Mouse (Mus musculus) lung, adult 2 months (tissue): Measurements from ENCODE around the gene Elovl5. TPM values are rescaled to one million over a fixed set of nuclear protein-coding genes. Genes with fewer than 3 reads are reported as not detected.

Experiments used
- DNase-seq: peaks from one replicate; pipeline ENCODE4 v3.0.0; 2022
- H3K4me1 ChIP-seq: fragments of 200-500 bp; 2 replicates; pipeline ENCODE4 v1.6.1; 2011; ENCODE audit warnings: low read length; ENCODE audit not compliant: control insufficient read depth, insufficient read depth
- H3K4me3 ChIP-seq: fragments of 200-500 bp; replicated peaks from 2 replicates; pipeline ENCODE3; 2011; ENCODE audit warnings: low read depth, mild to moderate bottlenecking, control low read depth, low read length; ENCODE audit errors: extremely low read depth
- CTCF ChIP-seq: fragments of 200-500 bp; IDR thresholded peaks from 2 replicates; pipeline ENCODE4 v1.5.1; 2011; ENCODE audit warnings: mild to moderate bottlenecking, low read length, control low read depth; ENCODE audit not compliant: insufficient read depth
- POLR2A ChIP-seq: fragments of 200-500 bp; IDR thresholded peaks from 2 replicates; pipeline ENCODE4 v1.6.1; 2011; ENCODE audit warnings: low read depth, mild to moderate bottlenecking, control low read depth, low read length, borderline replicate concordance; ENCODE audit errors: extremely low read depth
- WGBS: fragments of 180-500 bp; shearing (Covaris S2); methylation state at CpG from one replicate; pipeline ENCODE4 v1.1.7; 2018; 5-methylcytosine and 5-hydroxymethylcytosine counted together
- polyA plus RNA-seq: library from polyadenylated mRNA; depleted of rRNA; stranded (reverse); fragments of >200 nt; gene quantifications from 2 replicates; pipeline ENCODE4 v1.2.3, GENCODE M21; 2012

Elovl5 gene
- polyA plus RNA-seq, 1 experiment = 155 TPM

DNA sequence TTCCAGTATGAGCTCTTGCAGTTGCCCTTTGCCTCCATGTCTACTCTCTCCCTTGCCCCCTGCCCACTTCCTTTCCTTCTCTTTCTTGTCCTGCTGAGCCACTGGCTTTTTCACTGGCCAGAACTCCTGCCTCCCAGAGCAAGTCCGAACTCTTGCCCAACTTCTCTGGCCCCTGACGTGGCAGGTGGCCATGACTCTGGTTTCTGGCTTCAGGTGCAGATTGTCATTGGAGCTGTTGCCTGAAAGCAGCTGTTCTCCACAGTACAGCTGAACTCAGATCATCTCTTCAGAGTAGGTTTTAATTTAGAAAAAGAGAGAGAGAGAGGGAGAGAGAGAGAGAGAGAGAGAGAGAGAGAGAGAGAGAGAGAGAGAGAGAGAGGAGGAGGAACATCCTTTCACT, 86.1 kb downstream of the Elovl5 start:
- H3K4me1 ChIP-seq = peaks cover 5% of the 10 kb centered on the region
- no peak for DNase-seq
- H3K4me3 ChIP-seq = no peak overlapping the region
- 47% methylated on average over 2 of the region's 2 CpGs for WGBS
- TF ChIP-seq CTCF = no peak
- no peak for TF ChIP-seq POLR2A

DNA sequence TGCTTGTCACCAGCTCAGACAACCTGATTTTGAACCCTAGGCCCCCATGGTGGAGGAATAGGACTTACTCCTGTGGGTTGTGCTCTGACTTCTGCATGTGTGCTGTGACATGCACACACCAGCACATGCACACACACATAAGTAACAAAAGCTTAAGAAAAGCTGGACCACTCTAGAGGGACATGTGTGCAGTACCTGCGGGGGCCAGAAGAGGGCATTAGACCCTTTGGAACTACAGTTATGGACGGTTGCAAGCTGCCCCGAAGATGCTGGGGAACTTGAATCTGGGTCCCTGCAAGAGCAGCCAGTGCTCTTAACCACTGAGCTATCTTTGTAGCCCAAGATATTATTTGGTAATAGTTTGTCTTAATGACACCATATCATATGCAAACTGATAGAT, 88.3 kb downstream of the Elovl5 start:
- WGBS = 62% methylated on average over 3 of the region's 3 CpGs
- Histone ChIP-seq H3K4me3 (no peak overlapping the region), H3K4me1 (peaks cover 5% of the 10 kb centered on the region)
- TF ChIP-seq CTCF (peak; percentile 59), POLR2A (no peak)
- DNase-seq = no peak

DNA sequence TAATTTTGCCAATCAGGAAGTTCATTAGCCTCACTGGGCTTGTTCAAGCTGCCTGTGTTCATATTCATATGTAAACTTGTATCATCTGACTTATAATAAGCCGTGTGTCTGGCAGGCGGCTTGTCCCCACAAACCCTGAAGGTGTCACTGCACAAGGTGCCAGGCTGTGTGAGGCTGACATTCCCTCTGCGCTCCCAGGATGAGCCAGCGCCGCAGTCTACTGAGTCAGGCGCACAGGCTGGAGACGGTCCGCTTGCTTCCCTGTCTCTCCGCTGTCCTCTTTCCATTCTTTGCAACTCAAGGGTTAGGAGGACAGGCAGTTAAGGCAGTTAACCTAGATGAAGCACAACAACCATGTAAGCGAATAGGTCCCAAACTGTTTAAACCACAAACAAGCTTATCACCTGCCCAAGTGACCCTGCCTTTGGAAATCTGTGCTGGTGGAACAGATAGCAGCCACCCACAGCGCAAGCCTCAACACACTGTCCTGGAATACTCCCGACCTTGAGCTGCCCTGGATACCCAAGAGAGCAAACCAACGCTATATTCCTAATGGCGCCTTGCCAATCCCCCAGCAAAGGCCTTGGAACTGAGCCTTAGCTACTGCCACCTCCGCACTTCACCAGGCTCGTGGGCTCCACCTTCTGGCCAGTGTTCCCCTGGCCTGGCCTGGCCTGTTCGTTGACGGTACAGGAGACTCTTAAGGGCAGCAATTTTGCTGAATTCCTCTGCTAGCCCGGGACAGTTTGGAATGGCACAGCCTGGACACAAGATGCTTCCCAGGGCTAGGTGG, 89.2 kb downstream of the Elovl5 start:
- 41% methylated on average over 19 of the region's 19 CpGs for WGBS
- peak; percentile 89 for DNase-seq

DNA sequence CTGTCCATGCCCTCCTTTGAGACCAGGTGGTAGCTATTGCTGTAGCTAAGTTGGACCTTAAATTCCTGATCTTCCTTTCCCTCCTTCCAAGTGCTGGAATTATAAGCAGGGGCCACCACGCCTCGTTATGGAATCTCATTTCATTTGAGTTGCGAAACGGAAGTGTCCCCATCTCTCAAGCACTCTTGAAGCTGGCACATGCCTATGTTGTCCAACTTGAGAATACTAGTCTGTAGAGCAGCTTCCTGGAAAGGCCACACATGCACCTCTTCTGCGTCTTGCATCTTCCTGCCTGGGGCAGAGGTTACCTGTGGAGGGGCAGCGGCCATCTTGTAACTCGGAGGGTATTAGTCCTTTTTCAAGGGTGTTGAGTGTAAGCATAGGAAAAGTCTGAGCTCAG, 92.2 kb downstream of the Elovl5 start:
- H3K4me1 ChIP-seq = peaks cover 5% of the 10 kb centered on the region
- no peak overlapping the region for H3K4me3 ChIP-seq
- peak; percentile 74 for DNase-seq
- TF ChIP-seq CTCF = no peak
- TF ChIP-seq POLR2A = no peak
- 65% methylated on average over 7 of the region's 7 CpGs for WGBS

More for the DNA sequence above, 89.2 kb downstream of the Elovl5 start:
- Histone ChIP-seq H3K4me3 (no peak overlapping the region), H3K4me1 (peaks cover 5% of the 10 kb centered on the region)
- TF ChIP-seq CTCF (peak; percentile 92), POLR2A (no peak)

DNA sequence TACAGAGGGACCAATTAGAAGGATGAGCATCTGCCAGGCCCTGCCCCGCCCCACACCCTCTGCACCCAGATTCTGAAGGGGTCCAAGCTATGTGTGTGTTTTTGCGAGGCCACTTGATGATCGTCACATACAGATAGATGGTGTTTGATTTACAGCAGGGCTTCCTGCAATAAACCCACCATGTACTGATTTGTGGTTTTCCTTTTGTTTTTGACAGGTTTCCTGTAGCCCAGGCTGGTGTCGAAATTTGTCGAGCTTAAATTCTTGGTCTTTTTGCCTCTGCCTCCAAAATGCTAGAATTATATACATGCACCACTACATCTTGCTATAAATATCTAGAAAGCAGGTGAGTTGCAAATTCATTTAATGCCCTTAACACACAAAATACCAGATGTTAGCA, 93.0 kb downstream of the Elovl5 start:
- TF ChIP-seq POLR2A = no peak
- H3K4me1 ChIP-seq = peaks cover 5% of the 10 kb centered on the region
- DNase-seq = no peak
- 75% methylated on average over 5 of the region's 5 CpGs for WGBS
- no peak overlapping the region for H3K4me3 ChIP-seq

DNA sequence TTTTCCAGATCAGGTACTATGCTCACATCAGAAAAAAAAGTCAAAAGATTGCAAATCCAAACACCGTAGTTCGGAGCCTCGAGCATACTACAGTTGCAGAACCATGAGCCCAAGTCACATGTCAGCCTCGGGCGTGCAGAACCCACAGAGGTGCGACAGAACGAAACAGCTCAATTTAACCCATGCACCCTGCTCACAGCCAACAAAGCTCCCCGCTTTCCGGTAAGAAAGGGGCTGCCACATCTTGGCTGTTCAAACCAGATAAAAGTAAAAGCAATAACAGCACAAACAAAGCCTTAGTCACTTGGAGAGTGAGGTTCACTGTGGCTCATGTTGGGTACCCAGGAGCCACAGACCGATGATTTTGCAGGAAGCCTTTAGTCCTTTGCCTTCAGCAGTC, 93.5 kb downstream of the Elovl5 start:
- no peak for TF ChIP-seq CTCF
- TF ChIP-seq POLR2A = no peak
- Histone ChIP-seq H3K4me1 (peaks cover 5% of the 10 kb centered on the region), H3K4me3 (no peak overlapping the region)
- DNase-seq = no peak
- 78% methylated on average over 10 of the region's 10 CpGs for whole genome bisulfite sequencing

DNA sequence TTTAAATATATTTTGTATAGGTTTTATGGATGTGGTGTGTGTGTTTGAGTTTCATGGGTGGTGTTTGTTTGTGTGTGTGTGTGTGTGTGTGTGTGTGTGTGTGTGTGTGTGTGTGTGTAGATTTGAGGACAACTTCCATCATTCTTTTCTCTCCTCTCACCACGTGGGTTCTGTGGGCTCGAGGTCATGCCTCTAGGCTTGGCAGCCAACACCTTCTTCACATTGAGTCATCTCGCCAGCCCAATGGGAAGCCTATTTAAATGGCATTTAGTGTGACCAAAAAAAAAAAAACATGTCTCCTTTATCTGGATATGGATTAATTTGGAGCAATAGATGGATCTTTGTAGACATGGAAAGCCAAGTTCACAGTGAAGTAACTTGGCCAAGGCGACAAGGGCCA, 94.9 kb downstream of the Elovl5 start:
- no peak for DNase-seq
- WGBS = 80% methylated on average over 4 of the region's 4 CpGs
- TF ChIP-seq CTCF = no peak
- TF ChIP-seq POLR2A = no peak
- no peak overlapping the region for H3K4me3 ChIP-seq
- no peaks in the 10 kb centered on the region for H3K4me1 ChIP-seq

DNA sequence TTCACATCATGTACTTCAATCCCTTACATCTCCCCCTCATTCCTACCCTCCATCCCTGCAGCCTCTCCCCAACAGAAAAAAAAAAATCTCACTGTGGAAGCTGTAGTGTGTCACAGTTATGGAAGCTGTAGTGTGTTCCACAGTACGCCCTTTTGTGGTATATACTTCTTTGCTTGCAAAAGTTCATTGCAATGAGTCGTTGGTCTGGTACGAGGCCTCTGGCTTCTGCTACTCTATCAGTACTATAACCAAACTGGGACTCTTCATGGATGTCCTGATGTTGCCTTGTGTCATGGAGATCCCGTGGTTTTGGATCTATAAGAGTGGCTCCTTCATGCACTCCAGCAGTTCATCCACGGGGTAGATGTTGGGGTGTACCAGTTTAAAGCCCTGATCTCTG, 95.5 kb downstream of the Elovl5 start:
- WGBS = 86% methylated on average over 5 of the region's 5 CpGs
- Histone ChIP-seq H3K4me3 (no peak overlapping the region), H3K4me1 (no peaks in the 10 kb centered on the region)
- no peak for DNase-seq
- TF ChIP-seq POLR2A (no peak), CTCF (no peak)

DNA sequence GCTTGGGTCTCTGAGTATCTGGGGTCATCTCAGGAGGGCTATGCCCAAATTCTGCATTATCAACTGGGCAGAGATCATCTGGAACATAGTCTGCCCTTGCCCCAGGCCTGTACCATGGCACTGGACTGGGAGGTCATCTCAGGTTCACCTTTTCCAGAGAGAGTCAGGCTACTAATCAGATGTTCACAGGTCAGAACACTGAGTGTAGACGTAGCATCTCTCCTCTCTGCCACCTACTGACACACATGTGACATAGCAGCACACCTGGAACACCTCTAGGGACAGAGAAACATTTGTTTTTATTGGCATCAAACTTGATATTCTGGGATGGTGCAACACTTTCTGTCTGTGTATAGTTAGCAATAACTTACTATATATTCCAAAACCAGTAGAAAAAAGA, 96.6 kb downstream of the Elovl5 start:
- no peak for DNase-seq

DNA sequence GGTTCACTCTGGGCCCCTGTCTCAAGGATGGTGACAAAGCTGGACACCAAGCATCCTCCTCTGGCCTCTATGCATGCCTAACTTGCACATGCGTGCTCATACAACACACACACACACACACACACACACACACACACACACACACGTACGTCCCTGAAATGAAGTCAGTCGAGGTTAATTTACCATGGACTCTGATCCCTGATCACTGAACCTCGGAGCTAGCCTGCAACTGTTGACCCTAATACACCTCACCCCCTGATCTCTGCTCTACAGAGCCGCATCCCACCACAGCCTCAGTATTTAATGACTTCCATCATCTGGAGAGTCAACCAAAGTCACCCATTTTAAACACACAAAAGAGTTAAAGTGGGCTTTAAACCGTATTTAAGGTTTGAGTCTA, 98.7 kb downstream of the Elovl5 start:
- DNase-seq = no peak
- Histone ChIP-seq H3K4me1 (no peaks in the 10 kb centered on the region), H3K4me3 (no peak overlapping the region)
- 92% methylated on average over 7 of the region's 7 CpGs for WGBS
- TF ChIP-seq POLR2A = no peak
- TF ChIP-seq CTCF = no peak

More for the DNA sequence above, 96.6 kb downstream of the Elovl5 start:
- no peaks in the 10 kb centered on the region for H3K4me1 ChIP-seq
- WGBS = 46% methylated on average over 1 of the region's 1 CpGs
- TF ChIP-seq CTCF = 0 out of 2 replicates have a peak, but pooled peaks have one; percentile 8
- no peak for TF ChIP-seq POLR2A
- H3K4me3 ChIP-seq = no peak overlapping the region
